Mouse (Mus musculus) midbrain, embryonic 15.5 days (tissue): ENCODE measurements around the gene Eif3f. TPM values are rescaled to one million over a fixed set of nuclear protein-coding genes. Genes with fewer than 3 reads are reported as not detected.

ENCODE experiments used
- ATAC-seq: fragments of 200-750 bp; cut with Nextera tagmentation; replicated peaks from 2 replicates; pipeline ENCODE4 v1.8.0; 2017; ENCODE audit warnings: moderate TSS enrichment
- H3K27ac ChIP-seq: fragments of 300-500 bp; sonication (generic); 2 replicates; pipeline ENCODE4 v1.5.1; 2015; ENCODE audit warnings: mild to moderate bottlenecking, inconsistent platforms
- H3K27me3 ChIP-seq: fragments of 300-500 bp; sonication (generic); replicated peaks from 2 replicates; pipeline ENCODE4 v1.6.1; 2015; ENCODE audit warnings: inconsistent platforms
- H3K36me3 ChIP-seq: fragments of 300-500 bp; sonication (generic); replicated peaks from 2 replicates; pipeline ENCODE4 v1.6.1; 2015; ENCODE audit warnings: inconsistent platforms
- H3K4me1 ChIP-seq: fragments of 300-500 bp; sonication (generic); 2 replicates; pipeline ENCODE4 v1.6.1; 2015; ENCODE audit warnings: inconsistent platforms
- H3K4me2 ChIP-seq: fragments of 300-500 bp; sonication (generic); 2 replicates; pipeline ENCODE4 v1.6.1; 2015; ENCODE audit warnings: inconsistent platforms, mild to moderate bottlenecking, moderate library complexity
- H3K4me3 ChIP-seq: fragments of 300-500 bp; sonication (generic); 2 replicates; pipeline ENCODE4 v1.5.1; 2015; ENCODE audit warnings: mild to moderate bottlenecking, inconsistent platforms
- H3K9ac ChIP-seq: fragments of 300-500 bp; sonication (generic); 2 replicates; pipeline ENCODE4 v1.6.1; 2015; ENCODE audit warnings: mild to moderate bottlenecking, inconsistent platforms
- H3K9me3 ChIP-seq: fragments of 300-500 bp; sonication (generic); 2 replicates; pipeline ENCODE4 v1.6.1; 2016; ENCODE audit warnings: inconsistent platforms
- WGBS: fragments of 180-500 bp; shearing (Covaris S2); methylation state at CpG from one replicate; pipeline ENCODE4 v1.1.7; 2015; ENCODE audit warnings: mixed read lengths; 5-methylcytosine and 5-hydroxymethylcytosine counted together
- polyA plus RNA-seq: library from polyadenylated mRNA; unstranded; fragments of >200 nt; fragmentation: Nextera tagmentation; extraction: Ambion mirVana; gene quantifications from 2 replicates; pipeline ENCODE4 v1.2.1, GENCODE M21; 2015

The Eif3f gene
- 71.6 and 80.4 TPM in 2 replicates for polyA plus RNA-seq

DNA sequence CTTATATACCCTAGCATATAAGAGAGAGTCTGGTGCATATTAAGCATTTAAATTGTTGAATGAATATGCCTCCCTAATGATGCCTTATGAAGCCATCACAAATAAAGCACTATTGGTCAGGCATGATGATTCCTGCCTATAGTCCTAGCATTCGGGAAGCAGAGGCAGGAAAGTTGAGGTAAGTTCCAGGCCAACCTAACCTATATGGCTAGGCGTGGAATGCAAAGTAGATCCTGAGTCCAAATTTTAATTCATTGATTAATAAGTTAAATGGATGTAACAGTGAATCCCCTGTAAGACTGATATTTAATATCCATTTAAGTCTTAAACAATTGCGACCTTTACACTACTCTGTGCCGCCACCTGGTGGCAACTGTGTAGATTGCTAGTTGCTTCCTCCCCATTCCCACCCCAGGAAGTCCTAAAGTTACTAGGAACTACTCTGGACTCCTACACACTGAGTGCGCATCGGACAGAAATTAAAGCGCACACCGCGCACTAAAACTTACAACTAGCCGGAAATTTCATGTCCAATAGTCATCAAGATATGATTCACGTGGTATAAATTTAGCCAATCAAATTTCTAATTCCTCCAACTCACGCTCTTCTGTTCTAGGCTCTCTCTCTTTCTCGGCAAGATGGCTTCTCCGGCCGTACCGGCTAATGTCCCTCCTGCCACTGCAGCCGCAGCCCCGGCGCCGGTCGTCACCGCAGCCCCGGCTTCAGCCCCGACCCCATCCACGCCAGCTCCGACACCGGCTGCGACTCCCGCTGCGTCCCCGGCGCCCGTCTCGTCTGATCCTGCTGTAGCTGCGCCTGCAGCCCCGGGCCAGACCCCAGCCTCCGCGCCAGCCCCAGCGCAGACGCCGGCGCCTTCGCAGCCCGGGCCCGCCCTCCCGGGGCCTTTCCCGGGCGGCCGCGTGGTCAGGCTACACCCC, at the start of gene Eif3f:
TSS of gene Eif3f (plus strand) at position 624 of the 938 bp plus-strand sequence.
- 2% methylated on average over 50 of the region's 50 CpGs for WGBS
- H3K4me1 ChIP-seq = peaks cover 20% of the 10 kb centered on the region
- peak; percentile 97 for ATAC-seq

DNA sequence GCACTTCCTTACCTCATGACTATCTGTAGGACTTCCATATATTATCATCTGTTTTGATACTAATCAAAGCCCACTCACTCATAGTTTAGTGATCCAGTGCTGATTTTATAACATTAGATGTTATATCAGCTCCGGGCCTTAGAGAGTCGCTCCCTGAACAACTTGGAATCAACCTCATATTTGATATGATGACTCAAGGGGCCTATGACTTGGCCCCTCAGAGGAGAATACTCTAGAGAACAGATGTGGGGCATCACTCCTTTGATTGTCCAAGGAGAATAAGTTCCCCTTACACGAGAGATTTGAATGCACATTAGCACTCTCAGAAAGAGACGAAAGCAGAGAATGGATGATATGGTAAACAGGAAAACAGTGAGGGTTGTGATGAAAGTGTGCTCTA, 49.3 kb upstream of the Eif3f start, which contains the start of gene Olfr518:
TSS of gene Olfr518 (minus strand) at position 101 of the 400 bp plus-strand sequence.
- Histone ChIP-seq H3K9me3 (no peaks in the 10 kb centered on the region), H3K4me1 (no peaks in the 10 kb centered on the region), H3K27ac (no peak within 1 kb of the TSS), H3K27me3 (no peaks in the 10 kb centered on the region), H3K36me3 (no peaks in the 10 kb centered on the region), H3K4me3 (no peak within 1 kb of the TSS), H3K4me2 (no peak within 1 kb of the TSS), H3K9ac (no peak within 1 kb of the TSS)
- WGBS = 79% methylated on average over 4 of the region's 4 CpGs
- ATAC-seq = no peak

More for the DNA sequence above, at the start of gene Eif3f:
- Histone ChIP-seq H3K27ac (peak within 1 kb of the TSS; percentile 89), H3K9ac (peak within 1 kb of the TSS; percentile 87), H3K4me2 (peak within 1 kb of the TSS; percentile 69), H3K9me3 (no peaks in the 10 kb centered on the region), H3K27me3 (no peaks in the 10 kb centered on the region), H3K36me3 (peaks cover 15% of the 10 kb centered on the region), H3K4me3 (peak within 1 kb of the TSS; percentile 67)

DNA sequence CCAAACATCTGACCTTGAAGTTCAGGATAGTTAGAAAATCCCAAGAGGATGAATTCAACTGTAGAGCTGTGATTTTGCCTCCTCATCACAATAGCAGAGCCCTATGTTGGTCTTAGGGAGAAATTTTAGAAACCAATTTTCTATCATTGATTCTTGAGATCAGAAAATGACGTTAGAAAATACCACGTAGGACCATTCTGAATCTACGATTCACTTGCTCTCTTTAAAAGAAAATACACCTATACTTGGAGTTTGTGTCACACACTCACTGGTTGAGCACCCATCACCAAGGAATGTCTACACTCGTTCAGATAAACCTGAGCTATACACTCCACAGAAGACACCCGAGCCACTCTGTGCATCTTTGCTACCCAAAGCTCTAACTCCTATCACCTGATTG, 39.9 kb upstream of the Eif3f start, which contains the start of gene Olfr519:
TSS of gene Olfr519 (minus strand) at position 101 of the 400 bp plus-strand sequence.
- H3K27me3 ChIP-seq = no peaks in the 10 kb centered on the region
- no peak within 1 kb of the TSS for H3K9ac ChIP-seq
- H3K36me3 ChIP-seq = no peaks in the 10 kb centered on the region
- no peak within 1 kb of the TSS for H3K4me3 ChIP-seq
- H3K27ac ChIP-seq = no peak within 1 kb of the TSS
- H3K4me2 ChIP-seq = no peak within 1 kb of the TSS
- WGBS = 89% methylated on average over 5 of the region's 5 CpGs
- H3K9me3 ChIP-seq = no peaks in the 10 kb centered on the region
- H3K4me1 ChIP-seq = no peaks in the 10 kb centered on the region
- ATAC-seq = no peak

DNA sequence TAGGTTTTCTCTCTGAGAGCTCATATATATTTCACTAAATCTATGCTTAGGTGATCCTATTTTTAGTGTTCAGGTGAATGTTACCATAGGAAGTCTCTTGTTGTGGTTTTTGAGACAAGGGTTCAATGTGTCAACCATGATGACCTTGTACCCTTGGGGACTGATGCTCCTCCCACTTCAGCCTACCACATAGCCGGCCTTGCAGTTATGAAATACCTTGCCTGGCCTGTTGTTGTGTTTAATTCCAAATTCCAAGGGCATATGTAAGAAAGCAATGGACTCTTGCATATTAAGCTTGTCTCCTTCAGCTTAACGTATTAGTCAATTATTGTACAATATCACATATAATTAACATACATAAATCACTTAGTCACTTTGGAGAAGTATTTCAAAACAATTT, 30.2 kb upstream of the Eif3f start:
- no peak overlapping the region for H3K27ac ChIP-seq
- H3K9me3 ChIP-seq = no peaks in the 10 kb centered on the region
- no peak overlapping the region for H3K4me2 ChIP-seq
- H3K36me3 ChIP-seq = no peaks in the 10 kb centered on the region
- H3K4me1 ChIP-seq = no peaks in the 10 kb centered on the region
- H3K27me3 ChIP-seq = no peaks in the 10 kb centered on the region
- H3K4me3 ChIP-seq = no peak overlapping the region
- WGBS = 85% methylated on average over 2 of the region's 2 CpGs
- ATAC-seq = no peak
- H3K9ac ChIP-seq = no peak overlapping the region

DNA sequence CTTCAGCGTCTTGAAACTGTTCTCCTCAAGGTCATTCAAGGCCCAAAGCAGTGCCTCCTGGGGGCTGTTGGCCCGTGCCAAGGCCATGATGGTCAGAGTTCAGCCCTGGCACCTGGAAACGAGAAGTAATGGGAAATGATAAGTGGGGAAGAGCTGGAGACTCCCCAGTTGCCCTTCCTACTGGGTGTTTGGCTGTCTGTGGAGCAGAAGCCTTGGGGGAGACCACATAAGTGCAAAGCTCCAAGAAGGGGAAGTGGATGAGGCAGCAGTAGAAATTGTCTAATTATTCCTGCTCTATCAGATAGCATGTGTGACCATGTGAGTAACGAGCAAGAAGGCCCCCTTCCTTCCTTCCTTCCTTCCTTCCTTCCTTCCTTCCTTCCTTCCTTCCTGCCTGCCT, 7.2 kb upstream of the Eif3f start:
- Histone ChIP-seq H3K4me2 (no peak overlapping the region), H3K4me3 (no peak overlapping the region), H3K27ac (no peak overlapping the region), H3K27me3 (no peaks in the 10 kb centered on the region), H3K9ac (no peak overlapping the region), H3K4me1 (no peaks in the 10 kb centered on the region), H3K9me3 (no peaks in the 10 kb centered on the region), H3K36me3 (no peaks in the 10 kb centered on the region)
- WGBS = 76% methylated on average over 4 of the region's 4 CpGs
- no peak for ATAC-seq

DNA sequence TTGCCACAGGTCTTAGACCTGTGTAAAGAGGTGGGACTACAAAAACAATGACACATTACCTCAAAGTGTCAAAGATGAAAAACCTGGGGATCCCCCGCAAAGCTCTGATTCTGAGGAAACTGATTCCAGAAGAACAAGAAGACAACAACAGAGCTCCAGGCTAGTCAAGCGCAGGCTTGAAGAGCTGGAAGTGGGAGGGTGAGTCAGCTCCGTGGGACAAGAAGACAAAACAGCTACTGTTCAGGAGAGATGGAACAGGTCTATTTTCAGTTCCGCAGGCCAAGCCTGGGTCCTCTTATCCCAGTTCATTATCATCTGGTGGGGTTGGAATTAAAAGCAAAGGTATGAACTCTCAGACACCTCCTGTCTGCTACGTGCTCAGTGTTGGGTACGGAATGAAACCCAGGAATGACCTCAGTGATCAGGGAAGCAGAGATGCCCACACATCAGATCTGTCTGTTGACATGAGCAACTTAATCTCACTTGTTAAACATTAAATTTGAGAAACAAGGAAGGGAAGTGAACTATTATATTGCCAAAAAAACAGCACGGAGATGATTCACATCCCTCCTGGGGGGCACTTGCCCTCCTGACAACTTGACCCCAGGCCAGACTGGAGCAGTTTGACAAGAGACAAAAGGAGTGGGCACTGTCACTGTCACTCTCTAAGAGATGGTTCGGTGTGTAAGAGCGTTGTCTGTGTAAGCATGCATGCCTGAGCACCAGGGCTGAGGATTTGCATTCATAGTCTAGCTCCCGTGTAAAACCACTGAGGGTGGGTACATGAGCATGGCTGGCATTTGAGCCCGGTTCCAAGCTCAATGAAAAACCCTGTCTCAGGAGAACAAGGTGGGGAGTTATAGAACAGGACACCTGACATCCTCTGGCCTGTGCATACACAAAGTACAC, 5.7 kb upstream of the Eif3f start:
- Histone ChIP-seq H3K9ac (no peak overlapping the region), H3K36me3 (no peaks in the 10 kb centered on the region), H3K4me2 (no peak overlapping the region), H3K9me3 (no peaks in the 10 kb centered on the region), H3K4me1 (no peaks in the 10 kb centered on the region), H3K27me3 (no peaks in the 10 kb centered on the region), H3K27ac (no peak overlapping the region), H3K4me3 (no peak overlapping the region)
- ATAC-seq = no peak
- 78% methylated on average over 11 of the region's 11 CpGs for WGBS

DNA sequence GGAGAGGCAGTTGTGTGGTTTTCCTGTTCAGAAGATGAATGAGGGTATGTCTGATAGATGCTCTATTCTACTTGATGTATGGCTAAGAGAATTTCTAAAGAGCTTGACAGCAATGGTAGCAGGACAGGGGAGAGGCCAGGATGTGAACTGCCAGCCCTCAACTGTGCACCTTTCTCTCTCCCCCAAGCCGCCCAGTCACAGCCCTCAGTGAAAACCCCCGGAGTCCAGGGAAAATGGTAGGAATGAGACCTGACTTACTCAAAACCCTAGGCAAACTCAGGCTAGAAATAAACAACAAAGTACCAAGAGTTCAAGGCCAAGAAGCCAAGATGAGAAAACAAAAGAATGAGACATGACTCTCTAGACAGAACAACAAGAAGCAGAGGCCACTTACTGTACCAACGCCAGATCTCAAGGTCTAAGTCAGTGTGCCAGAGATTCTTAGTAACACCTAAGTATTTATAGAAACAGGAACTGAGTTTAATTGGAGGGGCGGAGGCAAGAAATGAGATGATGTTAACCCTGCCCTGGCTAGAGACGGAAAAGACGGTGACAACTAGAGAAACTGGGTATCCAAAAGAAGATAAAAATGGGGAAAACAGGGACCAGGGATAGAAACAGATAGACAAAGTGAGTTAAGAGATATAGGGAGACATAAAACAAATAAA, 4.4 kb upstream of the Eif3f start, which contains the start of gene Nlrp10:
TSS of gene Nlrp10 (minus strand) at position 453 of the 668 bp plus-strand sequence.
- WGBS = 80% methylated on average over 6 of the region's 6 CpGs
- no peaks in the 10 kb centered on the region for H3K9me3 ChIP-seq
- H3K4me2 ChIP-seq = no peak within 1 kb of the TSS
- H3K27ac ChIP-seq = no peak within 1 kb of the TSS
- no peak for ATAC-seq
- no peaks in the 10 kb centered on the region for H3K27me3 ChIP-seq
- H3K36me3 ChIP-seq = no peaks in the 10 kb centered on the region
- peaks cover under 1% of the 10 kb centered on the region for H3K4me1 ChIP-seq
- H3K4me3 ChIP-seq = no peak within 1 kb of the TSS
- no peak within 1 kb of the TSS for H3K9ac ChIP-seq

DNA sequence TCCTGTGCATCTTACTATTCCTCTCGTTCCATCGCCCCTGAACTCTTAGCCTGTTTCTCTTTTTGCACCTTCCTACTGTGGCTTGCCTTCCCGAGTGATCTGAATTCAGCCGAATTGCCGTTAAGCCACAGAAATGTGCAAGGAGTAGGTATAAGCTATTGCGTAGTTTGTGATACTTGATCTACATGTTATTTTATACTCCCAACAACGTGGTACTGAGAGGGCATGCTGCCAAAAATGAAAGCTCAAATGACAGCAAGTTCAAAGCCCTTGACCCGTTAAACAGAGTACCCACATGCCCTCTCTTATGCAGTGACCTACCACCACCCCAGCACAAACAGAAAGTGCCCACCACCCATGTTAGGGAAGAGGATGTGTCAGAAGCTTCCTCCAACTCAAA, 619 bp downstream of the Eif3f start:
- Histone ChIP-seq H3K4me2 (peak overlapping the region; percentile 69), H3K27me3 (no peaks in the 10 kb centered on the region), H3K27ac (peak overlapping the region; percentile 89), H3K36me3 (peaks cover 22% of the 10 kb centered on the region), H3K4me1 (peaks cover 20% of the 10 kb centered on the region), H3K9me3 (no peaks in the 10 kb centered on the region), H3K4me3 (peak overlapping the region; percentile 67), H3K9ac (peak overlapping the region; percentile 87)
- 7% methylated on average over 8 of the region's 8 CpGs for WGBS
- peak; percentile 5; the same call in 1 of the 2 replicates for ATAC-seq

DNA sequence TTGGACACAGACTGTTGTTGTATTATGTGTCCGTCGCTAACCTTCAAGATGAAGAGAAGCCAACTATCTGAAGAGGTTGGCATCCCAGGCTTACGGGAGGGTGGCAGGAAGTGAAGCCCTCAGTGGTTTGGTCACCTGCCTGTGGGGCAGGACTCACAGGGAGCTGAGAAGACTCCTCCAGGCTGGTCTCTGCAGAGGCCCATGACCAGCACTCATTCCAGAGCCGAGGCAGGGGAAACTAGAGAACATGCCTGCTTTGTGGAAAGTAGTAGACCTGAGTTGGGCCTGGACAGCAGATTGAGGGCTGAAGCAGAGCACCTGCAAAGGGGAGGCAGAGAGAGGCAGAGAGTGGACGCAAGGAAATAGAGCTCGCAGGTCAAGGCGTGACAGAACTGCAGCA, 1.2 kb downstream of the Eif3f start:
- H3K27ac ChIP-seq = no peak overlapping the region
- H3K4me1 ChIP-seq = peaks cover 20% of the 10 kb centered on the region
- no peak for ATAC-seq
- H3K27me3 ChIP-seq = no peaks in the 10 kb centered on the region
- H3K4me3 ChIP-seq = peak overlapping the region; percentile 67
- H3K9ac ChIP-seq = 0 out of 2 replicates have a peak overlapping the region, but pooled peaks have one; percentile 7
- H3K36me3 ChIP-seq = peaks cover 28% of the 10 kb centered on the region
- 86% methylated on average over 7 of the region's 7 CpGs for WGBS
- H3K9me3 ChIP-seq = no peaks in the 10 kb centered on the region
- peak overlapping the region; percentile 69 for H3K4me2 ChIP-seq

DNA sequence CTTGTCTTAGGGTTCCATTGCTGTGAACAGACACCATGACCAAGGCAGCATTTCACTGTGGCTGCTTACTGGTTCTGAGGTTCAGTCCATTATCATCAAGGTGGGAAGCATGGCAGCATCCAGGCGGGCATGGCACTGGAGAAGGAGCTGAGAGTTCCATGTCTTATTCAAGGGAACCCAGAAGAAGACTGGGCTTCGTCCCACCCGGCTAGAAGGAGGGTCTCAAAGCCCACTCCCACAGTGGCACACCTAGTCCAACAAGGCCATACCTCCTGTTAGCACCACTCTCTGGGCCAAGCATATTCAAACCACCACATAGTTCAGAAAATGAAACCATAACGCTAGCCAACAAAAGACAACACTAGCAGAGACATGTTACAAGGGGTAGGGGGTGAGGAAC, 2.4 kb downstream of the Eif3f start:
- H3K9me3 ChIP-seq = no peaks in the 10 kb centered on the region
- WGBS = 93% methylated on average over 4 of the region's 4 CpGs
- no peak for ATAC-seq
- no peak overlapping the region for H3K4me2 ChIP-seq
- H3K9ac ChIP-seq = no peak overlapping the region
- H3K27ac ChIP-seq = no peak overlapping the region
- H3K36me3 ChIP-seq = peaks cover 39% of the 10 kb centered on the region
- no peaks in the 10 kb centered on the region for H3K27me3 ChIP-seq
- peaks cover 20% of the 10 kb centered on the region for H3K4me1 ChIP-seq
- no peak overlapping the region for H3K4me3 ChIP-seq

DNA sequence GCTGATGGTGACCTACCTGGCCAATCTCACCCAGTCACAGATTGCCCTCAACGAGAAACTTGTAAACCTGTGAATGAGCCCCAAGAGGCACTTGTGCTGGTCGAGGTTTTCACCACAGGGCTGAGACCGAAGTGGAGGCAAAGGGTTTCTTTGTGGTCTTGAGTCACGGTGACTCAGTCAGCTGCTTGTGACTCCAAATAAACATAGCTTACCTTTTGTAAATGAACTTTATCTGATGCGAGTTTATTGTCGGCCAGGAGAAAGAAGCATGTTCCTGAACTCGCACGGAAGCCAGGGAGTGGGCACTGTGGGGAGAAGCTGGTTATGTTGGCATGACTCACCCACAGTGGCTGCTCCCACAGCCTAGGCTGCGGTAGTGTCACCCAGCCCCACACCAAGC, 7.2 kb downstream of the Eif3f start:
- H3K27ac ChIP-seq = no peak overlapping the region
- H3K4me3 ChIP-seq = no peak overlapping the region
- H3K9me3 ChIP-seq = no peaks in the 10 kb centered on the region
- WGBS = 95% methylated on average over 9 of the region's 9 CpGs
- peaks cover 48% of the 10 kb centered on the region for H3K36me3 ChIP-seq
- ATAC-seq = no peak
- H3K4me1 ChIP-seq = peaks cover 4% of the 10 kb centered on the region
- H3K4me2 ChIP-seq = no peak overlapping the region
- no peak overlapping the region for H3K9ac ChIP-seq
- no peaks in the 10 kb centered on the region for H3K27me3 ChIP-seq
